Mouse (Mus musculus) intestine, postnatal 0 days (tissue): Measurements from ENCODE around the gene Moxd1. TPM values are rescaled to one million over a fixed set of nuclear protein-coding genes. Genes with fewer than 3 reads are reported as not detected.

Experiments used
- ATAC-seq: fragments of 200-750 bp; cut with Nextera tagmentation; 2 replicates; pipeline ENCODE4 v1.8.0; 2017; ENCODE audit warnings: mild to moderate bottlenecking, moderate TSS enrichment, moderate library complexity
- H3K27ac ChIP-seq: fragments of 300-500 bp; sonication (generic); 2 replicates; pipeline ENCODE4 v1.5.1; 2014; ENCODE audit warnings: mild to moderate bottlenecking, low read depth, low read length, moderate library complexity
- H3K27me3 ChIP-seq: fragments of 300-500 bp; sonication (generic); replicated peaks from 2 replicates; pipeline ENCODE4 v1.6.1; 2014; ENCODE audit warnings: low read length, mixed read lengths; ENCODE audit not compliant: control insufficient read depth, insufficient read depth
- H3K36me3 ChIP-seq: fragments of 300-500 bp; sonication (generic); 2 replicates; pipeline ENCODE4 v1.6.1; 2014; ENCODE audit warnings: mild to moderate bottlenecking, moderate library complexity; ENCODE audit not compliant: control insufficient read depth, insufficient read depth
- H3K4me1 ChIP-seq: fragments of 300-500 bp; sonication (generic); replicated peaks from 2 replicates; pipeline ENCODE4 v1.6.1; 2014; ENCODE audit warnings: antibody characterized with exemption, low read length, mixed read lengths; ENCODE audit not compliant: control insufficient read depth, insufficient read depth
- H3K4me2 ChIP-seq: fragments of 300-500 bp; sonication (generic); replicated peaks from 2 replicates; pipeline ENCODE4 v1.6.1; 2014; ENCODE audit warnings: low read depth, mild to moderate bottlenecking, moderate library complexity
- H3K4me3 ChIP-seq: fragments of 300-500 bp; sonication (generic); 2 replicates; pipeline ENCODE4 v1.5.1; 2014; ENCODE audit warnings: low read depth, low read length
- H3K9ac ChIP-seq: fragments of 300-500 bp; sonication (generic); 2 replicates; pipeline ENCODE4 v1.6.1; 2014; ENCODE audit warnings: mild to moderate bottlenecking, low read depth, low read length
- H3K9me3 ChIP-seq: fragments of 300-500 bp; sonication (generic); 2 replicates; pipeline ENCODE4 v1.6.1; 2016; ENCODE audit warnings: mixed run types; ENCODE audit not compliant: control insufficient read depth
- CTCF ChIP-seq: sonication (generic); IDR thresholded peaks from 2 replicates; pipeline ENCODE4 v1.5.1; 2016; ENCODE audit warnings: low read depth, mild to moderate bottlenecking, control low read depth, antibody characterized with exemption, moderate library complexity
- WGBS: fragments of 180-500 bp; shearing (Covaris S2); extraction: QIAGEN DNeasy Blood & Tissue Kit; methylation state at CpG from one replicate; pipeline ENCODE4 v1.1.7; 2014; 5-methylcytosine and 5-hydroxymethylcytosine counted together
- polyA plus RNA-seq: library from polyadenylated mRNA; unstranded; fragments of >200 nt; fragmentation: Nextera tagmentation; extraction: Ambion mirVana; gene quantifications from 2 replicates; pipeline ENCODE4 v1.2.1, GENCODE M21; 2015

Moxd1 gene
- polyA plus RNA-seq, 1 experiment from 2014 or later = 5.9 TPM

GRCm38 (mm10) chr10:24213297-24213696, 10.0 kb upstream of the Moxd1 start:
- H3K36me3 ChIP-seq = no peaks in the 10 kb centered on the region
- no peaks in the 10 kb centered on the region for H3K4me1 ChIP-seq
- H3K27ac ChIP-seq = no peak overlapping the region
- H3K27me3 ChIP-seq = no peaks in the 10 kb centered on the region
- no peak for ATAC-seq
- WGBS = 85% methylated on average over 5 of the region's 5 CpGs
- H3K4me3 ChIP-seq = no peak overlapping the region
- no peaks in the 10 kb centered on the region for H3K9me3 ChIP-seq
- no peak overlapping the region for H3K4me2 ChIP-seq
- TF ChIP-seq CTCF = no peak
- H3K9ac ChIP-seq = no peak overlapping the region

GRCm38 (mm10) chr10:24217558-24218268, 5.6 kb upstream of the Moxd1 start:
- H3K27ac ChIP-seq = no peak overlapping the region
- 34% methylated on average over 6 of the region's 6 CpGs for WGBS

GRCm38 (mm10) chr10:24220931-24221330, 2.4 kb upstream of the Moxd1 start:
- no peaks in the 10 kb centered on the region for H3K36me3 ChIP-seq
- H3K4me3 ChIP-seq = no peak overlapping the region
- no peak overlapping the region for H3K27ac ChIP-seq
- no peak overlapping the region for H3K4me2 ChIP-seq
- TF ChIP-seq CTCF = no peak
- no peak for ATAC-seq
- no peak overlapping the region for H3K9ac ChIP-seq
- H3K27me3 ChIP-seq = peaks cover 10% of the 10 kb centered on the region; the same call in 1 of the 2 replicates
- peaks cover 6% of the 10 kb centered on the region; the same call in 1 of the 2 replicates for H3K4me1 ChIP-seq
- 71% methylated on average over 5 of the region's 5 CpGs for WGBS
- H3K9me3 ChIP-seq = no peaks in the 10 kb centered on the region

More at GRCm38 (mm10) chr10:24217558-24218268, 5.6 kb upstream of the Moxd1 start:
- H3K36me3 ChIP-seq = no peaks in the 10 kb centered on the region
- no peaks in the 10 kb centered on the region for H3K9me3 ChIP-seq
- no peak for ATAC-seq
- H3K4me2 ChIP-seq = no peak overlapping the region; the same call in 1 of the 2 replicates
- H3K27me3 ChIP-seq = no peaks in the 10 kb centered on the region
- H3K4me1 ChIP-seq = no peaks in the 10 kb centered on the region
- no peak overlapping the region for H3K9ac ChIP-seq
- TF ChIP-seq CTCF = no peak
- H3K4me3 ChIP-seq = no peak overlapping the region

GRCm38 (mm10) chr10:24222911-24223310, 406 bp upstream of the Moxd1 start:
- H3K27ac ChIP-seq = no peak overlapping the region
- peaks cover 10% of the 10 kb centered on the region; the same call in 1 of the 2 replicates for H3K27me3 ChIP-seq
- peaks cover 6% of the 10 kb centered on the region; the same call in 1 of the 2 replicates for H3K4me1 ChIP-seq
- H3K4me3 ChIP-seq = peak overlapping the region; percentile 48
- 21% methylated on average over 6 of the region's 6 CpGs for WGBS
- no peak for ATAC-seq
- H3K9ac ChIP-seq = no peak overlapping the region
- H3K4me2 ChIP-seq = peak overlapping the region; percentile 93
- H3K9me3 ChIP-seq = no peaks in the 10 kb centered on the region
- no peak for TF ChIP-seq CTCF
- no peaks in the 10 kb centered on the region for H3K36me3 ChIP-seq

GRCm38 (mm10) chr10:24224591-24224990, 1.3 kb downstream of the Moxd1 start:
- H3K4me2 ChIP-seq = no peak overlapping the region
- WGBS = 57% methylated on average over 8 of the region's 8 CpGs
- TF ChIP-seq CTCF = no peak
- no peaks in the 10 kb centered on the region for H3K9me3 ChIP-seq
- H3K4me3 ChIP-seq = no peak overlapping the region
- H3K27me3 ChIP-seq = peaks cover 10% of the 10 kb centered on the region; the same call in 1 of the 2 replicates
- H3K9ac ChIP-seq = no peak overlapping the region
- no peak for ATAC-seq
- no peaks in the 10 kb centered on the region for H3K36me3 ChIP-seq
- H3K4me1 ChIP-seq = peaks cover 6% of the 10 kb centered on the region; the same call in 1 of the 2 replicates
- no peak overlapping the region for H3K27ac ChIP-seq

- 0 out of 2 replicates have a peak, but pooled peaks cover 2% of the 10 kb centered on the region for H3K4me1 ChIP-seq
- H3K9ac ChIP-seq = no peak overlapping the region
- H3K36me3 ChIP-seq = no peaks in the 10 kb centered on the region
- H3K4me2 ChIP-seq = no peak overlapping the region
- ATAC-seq = no peak
- no peak overlapping the region for H3K4me3 ChIP-seq
- peaks cover 10% of the 10 kb centered on the region; the same call in 1 of the 2 replicates for H3K27me3 ChIP-seq
- H3K27ac ChIP-seq = no peak overlapping the region
- no peak for TF ChIP-seq CTCF
- 62% methylated on average over 12 of the region's 12 CpGs for WGBS
- no peaks in the 10 kb centered on the region for H3K9me3 ChIP-seq
These were observed 5.2 kb downstream of the Moxd1 start for GRCm38 (mm10) chr10:24228318-24229183.
